Mouse (Mus musculus) kidney, postnatal 0 days (tissue): ENCODE measurements around the gene Chchd2. TPM values are rescaled to one million over a fixed set of nuclear protein-coding genes. Genes with fewer than 3 reads are reported as not detected.
A peak's percentile ranks its signal among the peaks of the same experiment; 100 is the strongest.
"Not testable (repeated sequence)": the region's sequence is repeated elsewhere in the genome, so short reads cannot be mapped to it uniquely, and the experiment has no call there.

Experiments
- ATAC-seq: fragments of 200-750 bp; cut with Nextera tagmentation; replicated peaks from 2 replicates; pipeline ENCODE4 v1.8.0; 2017; ENCODE audit warnings: low read depth, moderate number of reproducible peaks, moderate TSS enrichment, moderate library complexity; ENCODE audit not compliant: low FRiP score
- DNase-seq: peaks from one replicate; pipeline ENCODE4 v3.0.0-alpha.2; 2016; ENCODE audit warnings: low spot score
- H3K27ac ChIP-seq: fragments of 300-500 bp; sonication (generic); 2 replicates; pipeline ENCODE4 v1.5.1; 2014; ENCODE audit warnings: mild to moderate bottlenecking
- H3K27me3 ChIP-seq: fragments of 300-500 bp; sonication (generic); 2 replicates; pipeline ENCODE4 v1.6.1; 2014; ENCODE audit warnings: low read length, mixed read lengths; ENCODE audit not compliant: insufficient read depth
- H3K36me3 ChIP-seq: fragments of 300-500 bp; sonication (generic); 2 replicates; pipeline ENCODE4 v1.6.1; 2014; ENCODE audit warnings: low read length, mixed read lengths; ENCODE audit not compliant: insufficient read depth
- H3K4me1 ChIP-seq: fragments of 300-500 bp; sonication (generic); replicated peaks from 2 replicates; pipeline ENCODE4 v1.6.1; 2014; ENCODE audit warnings: antibody characterized with exemption, low read length, mixed read lengths; ENCODE audit not compliant: insufficient read depth
- H3K4me2 ChIP-seq: fragments of 300-500 bp; sonication (generic); 2 replicates; pipeline ENCODE4 v1.6.1; 2014; ENCODE audit warnings: mild to moderate bottlenecking, low read length, moderate library complexity, mixed read lengths
- H3K4me3 ChIP-seq: fragments of 300-500 bp; sonication (generic); replicated peaks from 2 replicates; pipeline ENCODE4 v1.5.1; 2014; ENCODE audit warnings: low read depth, low read length
- H3K9ac ChIP-seq: fragments of 300-500 bp; sonication (generic); 2 replicates; pipeline ENCODE4 v1.6.1; 2014; ENCODE audit warnings: low read depth, low read length
- H3K9me3 ChIP-seq: fragments of 300-500 bp; sonication (generic); replicated peaks from 2 replicates; pipeline ENCODE4 v1.6.1; 2016; ENCODE audit warnings: low read length, inconsistent platforms, mixed read lengths
- CTCF ChIP-seq: IDR thresholded peaks from 2 replicates; pipeline ENCODE4 v1.5.1; 2016; ENCODE audit warnings: antibody characterized with exemption, low read depth, mild to moderate bottlenecking, moderate library complexity
- WGBS: fragments of 180-500 bp; shearing (Covaris S2); extraction: QIAGEN DNeasy Blood & Tissue Kit; methylation state at CpG from one replicate; pipeline ENCODE4 v1.1.7; 2014; 5-methylcytosine and 5-hydroxymethylcytosine counted together
- polyA plus RNA-seq: library from polyadenylated mRNA; unstranded; fragments of >200 nt; fragmentation: Nextera tagmentation; extraction: Ambion mirVana; gene quantifications from 2 replicates; pipeline ENCODE4 v1.2.1, GENCODE M21; 2015

The Chchd2 gene
- polyA plus RNA-seq, 1 experiment from 2014 or later, result 1,401 TPM

- peak within 1 kb of the TSS; percentile 74 for H3K9ac ChIP-seq
- no peaks in the 10 kb centered on the region for H3K4me1 ChIP-seq
- peak within 1 kb of the TSS; percentile 94 for H3K4me2 ChIP-seq
- peak within 1 kb of the TSS; percentile 63 for H3K4me3 ChIP-seq
- no peaks in the 10 kb centered on the region for H3K9me3 ChIP-seq
- H3K27me3 ChIP-seq, result no peaks in the 10 kb centered on the region
- peak within 1 kb of the TSS; percentile 95 for H3K27ac ChIP-seq
- under 1% methylated on average over 63 of the region's 63 CpGs for WGBS
- peak; percentile 55 for TF ChIP-seq CTCF
- peak; percentile 97 for DNase-seq
- H3K36me3 ChIP-seq, result no peaks in the 10 kb centered on the region
- ATAC-seq, result peak; percentile 98
Measured at GRCm38 (mm10) chr5:129908242-129908965, 21.1 kb upstream of the Chchd2 start, which contains the start of gene Nupr1l. Gene Nupr1l, plus strand, starts transcription at chr5:129908540.

GRCm38 (mm10) chr5:129907775-129908174 lies 20.5 kb upstream of the Chchd2 start:
- Histone ChIP-seq H3K27me3 (no peaks in the 10 kb centered on the region), H3K4me1 (no peaks in the 10 kb centered on the region), H3K27ac (0 out of 2 replicates have a peak overlapping the region, but pooled peaks have one; percentile 95), H3K4me3 (peak overlapping the region; percentile 63), H3K4me2 (peak overlapping the region; percentile 94), H3K9ac (0 out of 2 replicates have a peak overlapping the region, but pooled peaks have one; percentile 74), H3K36me3 (no peaks in the 10 kb centered on the region), H3K9me3 (no peaks in the 10 kb centered on the region)
- WGBS, result 24% methylated on average over 4 of the region's 4 CpGs
- no peak for DNase-seq
- TF ChIP-seq CTCF, result no peak
- ATAC-seq, result no peak

- Histone ChIP-seq H3K27ac (no peak within 1 kb of the TSS), H3K4me1 (0 out of 2 replicates have a peak, but pooled peaks cover 6% of the 10 kb centered on the region), H3K9me3 (no peaks in the 10 kb centered on the region), H3K27me3 (no peaks in the 10 kb centered on the region), H3K4me3 (no peak within 1 kb of the TSS), H3K36me3 (0 out of 2 replicates have a peak, but pooled peaks cover 5% of the 10 kb centered on the region), H3K4me2 (no peak within 1 kb of the TSS), H3K9ac (no peak within 1 kb of the TSS)
- WGBS, result 91% methylated on average over 1 of the region's 1 CpGs
- no peak for ATAC-seq
- TF ChIP-seq CTCF, result no peak
- no peak for DNase-seq
Measured at GRCm38 (mm10) chr5:129898449-129898848, 11.2 kb upstream of the Chchd2 start, which contains the start of gene Phkg1. Gene Phkg1, minus strand, starts transcription at chr5:129898549.

GRCm38 (mm10) chr5:129895198-129896088 lies 8.2 kb upstream of the Chchd2 start, which contains the start of gene Zbed5:
Gene Zbed5, plus strand, starts transcription at chr5:129895723.
- WGBS, result 2% methylated on average over 44 of the region's 44 CpGs

GRCm38 (mm10) chr5:129890390-129890789 lies 3.1 kb upstream of the Chchd2 start:
- not testable (repeated sequence) for DNase-seq, H3K4me2 ChIP-seq, H3K9ac ChIP-seq, H3K27me3 ChIP-seq, H3K36me3 ChIP-seq, ATAC-seq, H3K27ac ChIP-seq, H3K4me3 ChIP-seq, H3K4me1 ChIP-seq, H3K9me3 ChIP-seq
- 80% methylated on average over 3 of the region's 7 CpGs for WGBS

More at GRCm38 (mm10) chr5:129895198-129896088, 8.2 kb upstream of the Chchd2 start, which contains the start of gene Zbed5:
- DNase-seq, result peak; percentile 98
- peak within 1 kb of the TSS; percentile 66 for H3K4me3 ChIP-seq
- H3K4me2 ChIP-seq, result peak within 1 kb of the TSS; percentile 86
- peak; percentile 97 for ATAC-seq
- H3K4me1 ChIP-seq, result 0 out of 2 replicates have a peak, but pooled peaks cover 6% of the 10 kb centered on the region
- peak within 1 kb of the TSS; percentile 53 for H3K9ac ChIP-seq
- no peaks in the 10 kb centered on the region for H3K36me3 ChIP-seq
- no peaks in the 10 kb centered on the region for H3K27me3 ChIP-seq
- no peaks in the 10 kb centered on the region for H3K9me3 ChIP-seq
- TF ChIP-seq CTCF, result no peak
- no peak within 1 kb of the TSS for H3K27ac ChIP-seq

GRCm38 (mm10) chr5:129886271-129886670 lies 999 bp downstream of the Chchd2 start:
- WGBS, result 19% methylated on average over 10 of the region's 10 CpGs
- Histone ChIP-seq H3K4me1 (peaks cover 3% of the 10 kb centered on the region; the same call in 1 of the 2 replicates), H3K27ac (peak overlapping the region; percentile 96), H3K9ac (peak overlapping the region; percentile 80), H3K9me3 (no peaks in the 10 kb centered on the region), H3K36me3 (peaks cover 17% of the 10 kb centered on the region; the same call in 1 of the 2 replicates), H3K27me3 (no peaks in the 10 kb centered on the region), H3K4me2 (peak overlapping the region; percentile 79), H3K4me3 (peak overlapping the region; percentile 73)
- TF ChIP-seq CTCF, result no peak
- ATAC-seq (no peak), DNase-seq (peak; percentile 23)
